Mouse (Mus musculus): ENCODE measurements around the gene Trit1.

GRCm38 (mm10) chr4:123080791-123081190, 64.4 kb downstream of the Trit1 start:
- TF ChIP-seq CTCF (IDR thresholded peaks at IDR 0.05; ENCODE audit: borderline replicate concordance, insufficient read depth, low read length) (no peak), POLR2A (IDR thresholded peaks at IDR 0.05; ENCODE audit: low read depth, low read length) (no peak)

All from embryonic fibroblast, embryonic 13.5 days (primary cell).